8 mouse cellular contexts compared by ENCODE assay signal in the genomic region with DNA sequence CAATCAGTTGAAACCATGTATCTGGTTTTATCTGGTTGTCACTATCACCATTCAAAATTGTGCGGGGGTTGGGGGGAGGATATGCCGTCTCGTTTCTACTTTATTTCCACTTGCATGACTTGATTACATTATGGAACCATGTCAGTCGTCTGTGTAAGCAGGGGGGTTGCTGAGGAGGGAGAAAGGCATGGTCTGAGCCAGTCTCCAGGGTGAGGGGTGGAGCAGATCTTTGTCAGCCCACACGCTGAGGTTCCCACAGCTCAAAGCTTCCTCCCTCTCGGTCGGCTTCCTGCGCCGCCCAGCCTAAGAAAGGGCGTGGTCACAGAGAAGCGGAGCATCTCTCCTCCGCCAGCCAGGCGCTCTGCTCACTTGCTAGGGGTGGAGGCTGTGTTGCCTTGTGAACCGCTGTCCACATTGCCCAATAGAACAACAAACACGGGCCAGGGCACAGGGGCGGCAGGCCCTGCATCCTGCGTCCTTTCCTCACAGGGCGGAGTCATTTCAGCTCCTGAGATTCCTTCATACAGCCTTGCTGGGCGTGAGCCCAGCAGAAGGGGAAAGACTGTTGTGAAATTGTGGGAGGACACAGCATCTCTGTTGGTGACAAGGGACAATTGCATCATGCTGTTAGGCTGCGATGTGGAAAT. TPM values are rescaled to one million over a fixed set of nuclear protein-coding genes. Genes with fewer than 3 reads are reported as not detected.
DNase-seq lines count a peak whose midpoint lies in the region; ATAC-seq lines count a peak whose summit lies in the region.

No protein-coding gene starts in this region.

- no peak overlapping the region for H3K27ac ChIP-seq in embryonic facial prominence, embryonic 14.5 days (replicated peaks; ENCODE audit: low read depth, low read length)
- no peak overlapping the region for H3K27ac ChIP-seq in limb, embryonic 13.5 days
- peak overlapping the region; percentile 75 for H3K27ac ChIP-seq in midbrain, embryonic 15.5 days

- WGBS in embryonic facial prominence, embryonic 14.5 days: under 1% methylated on average over 17 of the region's 20 CpGs
- 2% methylated on average over 20 of the region's 20 CpGs for WGBS in limb, embryonic 13.5 days
- WGBS in midbrain, embryonic 15.5 days: 2% methylated on average over 19 of the region's 20 CpGs

- no peaks in the 10 kb centered on the region for H3K36me3 ChIP-seq in embryonic facial prominence, embryonic 14.5 days (ENCODE audit: control insufficient read depth, insufficient read depth, low read length)
- no peaks in the 10 kb centered on the region for H3K36me3 ChIP-seq in limb, embryonic 13.5 days
- H3K36me3 ChIP-seq in midbrain, embryonic 15.5 days (replicated peaks): no peaks in the 10 kb centered on the region

- peak overlapping the region; percentile 42 for H3K4me3 ChIP-seq in embryonic facial prominence, embryonic 14.5 days (ENCODE audit: low read depth, low read length)
- H3K4me3 ChIP-seq in limb, embryonic 13.5 days: peak overlapping the region; percentile 46
- H3K4me3 ChIP-seq in midbrain, embryonic 15.5 days: peak overlapping the region; percentile 47

- H3K9ac ChIP-seq in embryonic facial prominence, embryonic 14.5 days (ENCODE audit: low read depth, low read length): peak overlapping the region; percentile 57
- H3K9ac ChIP-seq in limb, embryonic 13.5 days: peak overlapping the region; percentile 60
- H3K9ac ChIP-seq in midbrain, embryonic 15.5 days: peak overlapping the region; percentile 55

- no peaks in the 10 kb centered on the region for H3K9me3 ChIP-seq in embryonic facial prominence, embryonic 14.5 days (ENCODE audit: control insufficient read depth, low read length)
- H3K9me3 ChIP-seq in limb, embryonic 13.5 days: no peaks in the 10 kb centered on the region
- no peaks in the 10 kb centered on the region for H3K9me3 ChIP-seq in midbrain, embryonic 15.5 days

- ATAC-seq in embryonic facial prominence, embryonic 14.5 days (ENCODE audit: low read depth): peak; percentile 98
- peak; percentile 91 for ATAC-seq in limb, embryonic 13.5 days (ENCODE audit: low FRiP score, low read depth)
- peak; percentile 92 for ATAC-seq in midbrain, embryonic 15.5 days (replicated peaks)

- peak overlapping the region; percentile 65 for H3K4me2 ChIP-seq in embryonic facial prominence, embryonic 14.5 days (ENCODE audit: low read depth, low read length)
- peak overlapping the region; percentile 65 for H3K4me2 ChIP-seq in limb, embryonic 13.5 days (replicated peaks)
- peak overlapping the region; percentile 72 for H3K4me2 ChIP-seq in midbrain, embryonic 15.5 days

- no peaks in the 10 kb centered on the region for H3K27me3 ChIP-seq in embryonic facial prominence, embryonic 14.5 days (replicated peaks; ENCODE audit: control insufficient read depth, insufficient read depth, low read length)
- H3K27me3 ChIP-seq in limb, embryonic 13.5 days: peaks cover 7% of the 10 kb centered on the region
- no peaks in the 10 kb centered on the region; the same call in 1 of the 2 replicates for H3K27me3 ChIP-seq in midbrain, embryonic 15.5 days (replicated peaks)

- H3K4me1 ChIP-seq in embryonic facial prominence, embryonic 14.5 days (ENCODE audit: control insufficient read depth, insufficient read depth, low read length): no peaks in the 10 kb centered on the region; the same call in 1 of the 2 replicates
- H3K4me1 ChIP-seq in limb, embryonic 13.5 days: no peaks in the 10 kb centered on the region
- peaks cover 9% of the 10 kb centered on the region; the same call in 1 of the 2 replicates for H3K4me1 ChIP-seq in midbrain, embryonic 15.5 days

- DNase-seq in 3134 (ENCODE audit: extremely low read depth, insufficient read length, low spot score): peak; percentile 93
- peak; percentile 51 to 75 for DNase-seq in adrenal gland, postnatal 4 days (ENCODE audit: low spot score in 2 of 2)
- DNase-seq in embryonic facial prominence, embryonic 14.5 days (ENCODE audit: low spot score): peak; percentile 94
- peak; percentile 91 for DNase-seq in heart, adult 8-10 months (ENCODE audit: low spot score)
- DNase-seq in kidney, adult 8-10 months: peak; percentile 69 to 75
- peak; percentile 50 to 83 for DNase-seq in spleen, postnatal 10 days (ENCODE audit: low spot score in 2 of 2)

RNA-seq across cellular contexts. Expression of a gene that starts 38.5 kb away (rescaled TPM):
- total RNA-seq in adrenal gland, postnatal 4 days (2021): 10 to 100 TPM; 23.4 to 25.9 TPM
- polyA plus RNA-seq in embryonic facial prominence, embryonic 14.5 days (2014; fragmentation: Nextera tagmentation; extraction: Ambion mirVana): 27.2 and 31.7 TPM in 2 replicates
- 1 to 10 TPM; 3.7 to 6.2 (median 5.1) TPM for total RNA-seq in heart, adult 8-10 months (2022)
- polyA plus RNA-seq in limb, embryonic 13.5 days (2015; fragmentation: Nextera tagmentation; extraction: Ambion mirVana): 37.6 and 38.9 TPM in 2 replicates
- polyA plus RNA-seq in midbrain, embryonic 15.5 days (2015; fragmentation: Nextera tagmentation; extraction: Ambion mirVana): 29.8 and 32.0 TPM in 2 replicates
